Mouse (Mus musculus) E14TG2a.4 (cell line): ENCODE measurements around the gene Triobp.

Experiments
- CTCF ChIP-seq: conservative IDR thresholded peaks from 2 replicates; pipeline ENCODE4 v1.5.1; 2014; ENCODE audit warnings: low read length
- NANOG ChIP-seq: IDR thresholded peaks from 2 replicates; pipeline ENCODE4 v1.6.1; 2014; ENCODE audit warnings: borderline replicate concordance, low read length, mixed read lengths
- POU5F1 ChIP-seq: IDR thresholded peaks from 2 replicates; pipeline ENCODE4 v1.6.1; 2014; ENCODE audit warnings: low read length, borderline replicate concordance

DNA sequence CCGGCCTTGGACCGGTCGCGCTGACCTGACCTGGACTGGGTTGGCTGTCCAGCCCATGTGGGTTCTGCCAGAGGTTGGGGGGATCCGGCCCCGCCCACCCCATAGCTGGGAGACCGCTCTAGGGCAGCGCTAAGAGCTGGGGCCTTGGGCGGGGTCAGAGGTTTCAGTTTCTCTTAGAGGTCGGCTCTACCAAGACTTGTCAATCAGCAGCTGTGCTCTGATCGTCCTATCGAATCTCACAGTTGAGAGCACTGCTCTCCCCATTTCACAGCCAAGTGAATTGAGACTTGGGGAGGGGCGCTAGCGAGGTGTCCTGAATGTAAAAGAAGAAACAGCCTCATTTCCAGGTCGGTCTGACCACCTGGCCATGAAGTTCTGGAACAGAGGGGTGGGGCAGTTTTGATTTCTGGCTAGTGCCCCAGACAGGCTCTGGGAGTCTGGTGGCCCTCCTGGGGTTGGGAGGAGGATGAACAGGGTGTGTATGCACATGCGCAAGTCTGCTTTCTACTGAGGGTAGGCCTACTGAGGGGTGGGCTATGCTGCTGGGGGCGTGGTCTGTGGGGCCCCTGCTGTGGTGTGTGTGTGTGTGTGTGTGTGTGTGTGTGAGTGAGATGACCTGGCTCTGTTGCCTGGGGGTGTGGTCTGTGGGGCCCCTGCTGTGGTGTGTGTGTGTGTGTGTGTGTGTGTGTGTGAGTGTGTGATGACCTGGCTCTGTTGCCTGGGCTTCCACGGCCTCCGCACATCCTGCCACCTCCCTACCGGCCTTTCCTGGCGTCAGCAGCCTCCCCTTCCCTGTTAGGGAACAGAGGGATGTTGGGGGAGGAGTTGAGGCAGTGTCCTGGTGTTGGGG lies 36.1 kb downstream of the Triobp start:
- no peak for TF ChIP-seq CTCF
- no peak for TF ChIP-seq POU5F1
- no peak for TF ChIP-seq NANOG
